Mouse (Mus musculus) right cerebral cortex, postnatal 4 days (tissue): ENCODE measurements around the gene Adh7.

Experiments
- DNase-seq: peaks from one replicate; pipeline ENCODE4 v3.0.0-alpha.2; 2022

The Adh7 gene

GRCm38 (mm10) chr3:138255780-138256550, 38.4 kb downstream of the Adh7 start:
- no peak for DNase-seq

- DNase-seq, result no peak
Measured at GRCm38 (mm10) chr3:138260721-138261669, 43.4 kb downstream of the Adh7 start, which contains the start of gene Adh1. Adh1 (plus strand) TSS chr3:138260991.

- no peak for DNase-seq
Measured at GRCm38 (mm10) chr3:138262568-138262967, 45.0 kb downstream of the Adh7 start.

GRCm38 (mm10) chr3:138263154-138263930, 45.8 kb downstream of the Adh7 start:
- no peak for DNase-seq

GRCm38 (mm10) chr3:138264648-138265047, 47.1 kb downstream of the Adh7 start:
- no peak for DNase-seq

- DNase-seq, result no peak
Measured at GRCm38 (mm10) chr3:138270507-138270906, 52.9 kb downstream of the Adh7 start.

- no peak for DNase-seq
Measured at GRCm38 (mm10) chr3:138271297-138271696, 53.7 kb downstream of the Adh7 start.

GRCm38 (mm10) chr3:138273080-138273479, 55.5 kb downstream of the Adh7 start:
- no peak for DNase-seq

GRCm38 (mm10) chr3:138275100-138275499, 57.5 kb downstream of the Adh7 start:
- DNase-seq, result no peak

- no peak for DNase-seq
Measured at GRCm38 (mm10) chr3:138282556-138282955, 65.0 kb downstream of the Adh7 start.
